Mouse (Mus musculus) spleen, adult 2 months (tissue): ENCODE data around the gene Dhx36.

ENCODE experiments used
- CTCF ChIP-seq: fragments of 200-500 bp; IDR thresholded peaks from 2 replicates; pipeline ENCODE4 v1.5.1; 2011; ENCODE audit warnings: mild to moderate bottlenecking, inconsistent platforms; ENCODE audit not compliant: insufficient read depth, insufficient read length, insufficient replicate concordance; ENCODE audit errors: extremely low read depth
- POLR2A ChIP-seq: fragments of 200-500 bp; IDR thresholded peaks from 2 replicates; pipeline ENCODE4 v1.6.1; 2011; ENCODE audit warnings: low read depth, low read length, inconsistent platforms

DNA sequence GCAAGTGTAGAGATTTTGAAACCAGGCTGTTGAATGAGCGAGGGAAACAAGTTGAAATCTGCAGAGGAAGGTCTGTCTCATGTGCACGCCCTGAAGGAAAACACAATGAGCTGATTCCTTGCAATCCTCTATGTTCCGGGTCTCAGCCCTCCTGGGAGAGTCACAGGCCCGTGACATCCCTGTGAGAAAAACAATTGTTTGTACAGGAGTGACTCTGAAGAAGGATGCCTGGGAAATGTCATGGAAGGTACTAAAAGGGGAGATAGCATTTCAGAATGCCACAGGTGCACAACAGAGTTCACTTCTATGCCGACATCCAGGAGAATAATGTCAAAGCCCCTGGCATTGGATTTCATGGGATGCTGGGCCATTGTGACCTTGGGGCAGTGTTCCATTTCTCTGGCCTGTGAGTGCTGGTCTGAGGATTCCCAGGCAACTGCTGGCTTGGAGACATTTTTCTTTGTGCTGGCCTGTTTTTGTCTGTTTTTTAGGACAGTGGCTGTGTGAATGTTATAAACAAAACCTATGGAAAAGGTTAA lies 66.3 kb downstream of the Dhx36 start:
- TF ChIP-seq CTCF (no peak), POLR2A (no peak)
